Mouse (Mus musculus) spleen, postnatal 4 days (tissue): ENCODE measurements around the gene Itga3.

Source experiments
- DNase-seq, 2 experiments: peaks; one replicate each; pipeline ENCODE4 v3.0.0; 2022; ENCODE audit warnings: low spot score in 2 of 2

The Itga3 gene

GRCm38 (mm10) chr11:95076536-95077111 lies at the start of gene Itga3:
Gene Itga3, minus strand, starts transcription at chr11:95076801.
- DNase-seq = no peak

GRCm38 (mm10) chr11:95125366-95125948 lies 48.9 kb upstream of the Itga3 start:
- DNase-seq = no peak

- DNase-seq = no peak
These were observed 45.5 kb upstream of the Itga3 start for GRCm38 (mm10) chr11:95122100-95122489.

GRCm38 (mm10) chr11:95121161-95122099 lies 44.8 kb upstream of the Itga3 start:
- DNase-seq = no peak

GRCm38 (mm10) chr11:95120633-95121020 lies 44.0 kb upstream of the Itga3 start:
- DNase-seq = no peak

GRCm38 (mm10) chr11:95119990-95120632 lies 43.5 kb upstream of the Itga3 start, which contains the start of gene Dlx3:
Gene Dlx3, plus strand, starts transcription at chr11:95120119.
- DNase-seq = no peak

- DNase-seq = peak; percentile 49 to 86
These were observed 41.9 kb upstream of the Itga3 start for GRCm38 (mm10) chr11:95118505-95118904.

GRCm38 (mm10) chr11:95117030-95117429 lies 40.4 kb upstream of the Itga3 start:
- peak; percentile 30 to 74 for DNase-seq

- no peak for DNase-seq
These were observed 33.5 kb upstream of the Itga3 start for GRCm38 (mm10) chr11:95110081-95110480.

GRCm38 (mm10) chr11:95109000-95109399 lies 32.4 kb upstream of the Itga3 start:
- DNase-seq = no peak

GRCm38 (mm10) chr11:95106440-95107236 lies 30.0 kb upstream of the Itga3 start:
- peak; percentile 47 to 83 for DNase-seq

GRCm38 (mm10) chr11:95105274-95105874 lies 28.8 kb upstream of the Itga3 start:
- DNase-seq = no peak

GRCm38 (mm10) chr11:95104266-95104665 lies 27.7 kb upstream of the Itga3 start:
- no peak for DNase-seq

GRCm38 (mm10) chr11:95102161-95102904 lies 25.7 kb upstream of the Itga3 start:
- DNase-seq = no peak

- DNase-seq = no peak
These were observed 24.6 kb upstream of the Itga3 start for GRCm38 (mm10) chr11:95101071-95101788.

- DNase-seq = no peak
These were observed 23.8 kb upstream of the Itga3 start for GRCm38 (mm10) chr11:95100393-95100792.

GRCm38 (mm10) chr11:95098346-95099095 lies 21.9 kb upstream of the Itga3 start:
- DNase-seq = no peak

GRCm38 (mm10) chr11:95097889-95098288 lies 21.3 kb upstream of the Itga3 start:
- DNase-seq = no peak
